Mouse (Mus musculus) 3T3-L1 (cell line): ENCODE measurements at regions not wholly inside any gene's neighbourhood (a gene's known extent, or its start where the extent isn't known, plus 50 kb on each side); places are given as distances from the start of the nearest gene placed in this dataset.
A peak's percentile ranks its signal among the peaks of the same experiment; 100 is the strongest.

Experiments
- DNase-seq: peaks from one replicate; pipeline ENCODE4 v3.0.0-alpha.2; 2015; ENCODE audit warnings: low read depth, low spot score

DNA sequence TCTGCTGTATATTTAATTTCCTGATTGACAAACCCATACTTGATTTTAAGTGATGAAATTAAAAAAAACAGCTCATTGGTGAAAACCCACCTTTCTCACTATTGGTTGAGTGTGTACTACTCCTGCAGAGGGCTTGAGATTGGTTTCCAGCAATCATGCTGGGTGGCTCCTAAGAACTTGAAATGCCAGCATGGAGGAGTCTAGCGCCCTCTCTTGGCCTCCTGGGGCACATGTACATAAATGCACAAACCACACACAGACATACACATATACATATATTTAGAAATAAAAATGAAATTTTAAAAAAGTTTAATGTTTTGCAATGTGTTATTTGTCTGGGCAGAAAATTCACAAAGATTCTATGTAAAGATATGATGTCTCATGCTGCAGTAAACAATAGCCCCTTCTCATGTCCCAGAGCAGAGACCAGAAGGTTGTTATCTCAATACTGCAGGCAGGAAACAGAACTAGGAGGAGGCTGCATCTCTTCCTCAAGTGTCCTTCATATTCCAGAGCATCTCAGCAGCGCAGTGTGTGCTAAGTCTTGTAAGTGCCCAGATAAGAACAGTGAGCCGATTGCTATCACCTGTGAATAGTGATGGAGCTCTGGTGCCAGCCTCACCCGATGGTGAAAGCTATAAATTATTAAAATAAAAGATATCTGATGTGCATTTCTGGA lies 108.4 kb upstream of the Fbxo11 start:
- no peak for DNase-seq

DNA sequence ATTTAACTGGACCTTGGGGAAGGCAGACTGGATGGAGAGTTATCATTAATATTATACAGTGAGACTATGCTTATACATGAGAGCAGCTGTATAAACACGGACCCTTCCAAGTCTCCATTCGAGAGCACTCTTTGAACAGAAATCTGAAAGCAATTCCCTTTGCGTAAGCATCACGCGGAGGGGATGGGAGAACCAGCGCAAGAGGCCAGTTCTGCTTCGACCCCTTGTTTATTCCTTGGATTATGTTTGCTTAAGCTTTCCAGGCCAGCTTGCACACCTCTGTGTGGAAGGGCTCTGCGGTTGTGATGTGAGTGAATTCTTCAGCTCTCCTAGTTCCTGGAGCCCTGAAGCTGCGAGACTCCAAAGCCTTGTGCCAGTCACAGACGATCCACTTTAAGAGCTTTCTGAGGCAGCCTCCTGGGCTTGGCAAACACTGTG lies 109.2 kb upstream of the Fbxo11 start:
- no peak for DNase-seq

DNA sequence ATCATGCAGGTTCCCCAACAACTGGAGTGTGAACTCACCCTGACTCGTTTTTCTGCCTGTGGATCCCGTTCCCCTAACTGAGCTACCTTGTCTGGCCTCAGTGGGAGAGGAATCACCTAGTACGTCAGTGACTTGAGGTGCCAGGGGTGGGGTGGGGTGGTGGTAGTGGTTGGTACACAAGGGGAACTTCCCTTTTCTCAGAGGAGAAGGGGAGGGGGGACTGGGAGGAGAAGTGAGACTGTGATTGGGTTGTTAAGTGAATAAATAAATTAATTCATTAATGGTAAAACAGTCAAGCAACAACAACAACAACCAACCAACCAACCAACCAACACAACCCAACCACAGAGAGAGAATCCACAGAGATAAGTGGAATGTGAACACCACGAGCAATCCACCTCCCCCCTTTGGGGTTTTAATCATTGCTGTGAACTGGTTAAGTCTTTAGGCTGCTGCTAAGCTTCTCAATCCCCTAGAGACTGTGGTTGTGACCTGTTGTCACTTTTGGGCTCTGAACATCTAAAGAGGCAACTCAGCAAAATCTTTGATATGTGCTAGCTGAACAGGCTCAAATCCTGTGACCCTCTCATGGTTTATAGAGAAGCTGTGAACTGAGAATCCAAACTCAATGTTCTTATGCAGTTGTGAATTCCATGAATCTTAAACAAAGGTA lies 111.0 kb upstream of the Fbxo11 start:
- DNase-seq, result no peak

DNA sequence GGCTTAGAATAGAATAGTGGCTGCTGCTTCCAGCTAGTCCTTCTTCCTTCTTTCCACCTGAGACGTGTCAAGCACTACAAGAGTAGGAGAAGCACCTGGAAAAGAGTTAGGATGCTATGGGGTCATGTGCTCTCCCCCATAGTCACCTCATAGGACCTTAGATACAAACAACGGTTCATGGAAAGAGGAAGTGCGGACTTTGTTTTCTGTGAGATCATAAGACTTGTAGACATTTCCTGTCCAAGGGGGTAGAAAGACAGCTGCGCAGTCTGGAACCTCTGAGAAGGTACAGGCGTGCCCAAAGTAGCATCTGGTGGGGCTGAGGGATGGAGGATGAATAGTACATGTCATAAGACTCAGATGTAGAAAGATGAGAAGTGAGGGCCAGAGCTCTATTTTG lies 125.6 kb upstream of the Fbxo11 start:
- no peak for DNase-seq

DNA sequence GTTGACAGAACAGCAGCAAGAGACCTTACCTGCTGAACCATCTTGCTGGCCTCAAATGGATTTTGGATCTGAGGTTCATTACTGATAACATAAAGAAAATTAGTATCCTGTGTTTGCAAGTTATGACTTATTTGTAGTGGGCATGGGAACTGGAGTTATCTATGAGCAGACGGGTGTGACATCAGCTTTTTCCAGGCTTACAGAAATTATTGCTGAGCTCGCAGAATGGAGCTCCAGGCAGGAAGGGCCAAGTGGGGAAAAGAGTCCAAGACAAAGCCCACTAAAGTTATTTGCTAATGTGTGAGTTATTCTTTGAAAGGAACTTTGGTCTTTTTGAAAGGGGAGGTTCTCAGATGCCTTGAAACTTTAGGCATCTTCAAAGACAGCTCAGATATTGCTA lies 126.4 kb upstream of the Fbxo11 start:
- DNase-seq, result no peak

DNA sequence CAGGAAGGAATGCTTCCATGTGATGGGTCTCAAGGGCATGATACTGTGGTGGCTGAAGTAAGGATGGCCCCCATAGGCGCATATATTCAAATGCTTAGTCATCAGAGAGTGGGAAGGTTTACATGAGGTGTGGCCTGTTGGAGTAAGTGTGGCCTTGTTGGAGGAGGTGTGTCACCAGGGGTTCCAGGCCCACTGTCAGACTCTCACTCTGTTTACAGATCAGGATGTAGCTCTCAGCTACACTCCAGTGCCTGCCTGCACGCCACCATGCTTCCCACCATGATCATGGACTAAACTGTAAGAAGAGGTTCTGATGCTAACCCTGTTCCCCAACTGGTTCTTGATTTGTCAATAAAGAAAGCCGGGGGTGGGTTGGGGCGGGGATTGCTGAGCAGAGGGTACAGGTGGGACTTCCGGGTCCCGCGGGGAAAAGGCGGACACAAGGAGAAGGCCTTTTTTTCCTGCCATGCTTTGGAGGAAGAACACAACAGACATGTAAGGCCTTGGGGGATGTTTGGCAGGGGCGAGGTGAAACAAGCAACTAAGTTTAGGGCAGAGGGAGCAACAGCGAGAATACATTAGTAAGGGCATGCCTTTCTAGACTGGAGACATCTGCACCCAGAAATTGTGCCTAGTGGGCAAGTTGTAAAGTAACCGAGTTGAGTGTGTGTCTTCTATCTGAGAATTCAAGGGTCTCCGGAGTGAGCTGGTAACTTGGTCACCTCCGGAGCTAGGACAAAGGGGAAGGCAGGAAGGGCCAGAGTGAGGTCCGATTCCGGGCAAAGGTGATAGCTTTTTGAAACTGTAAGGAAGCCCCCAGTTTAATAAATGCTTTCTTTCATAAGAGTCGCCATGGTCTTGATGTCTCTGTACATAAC lies 127.1 kb upstream of the Fbxo11 start:
- DNase-seq, result peak; percentile 14

DNA sequence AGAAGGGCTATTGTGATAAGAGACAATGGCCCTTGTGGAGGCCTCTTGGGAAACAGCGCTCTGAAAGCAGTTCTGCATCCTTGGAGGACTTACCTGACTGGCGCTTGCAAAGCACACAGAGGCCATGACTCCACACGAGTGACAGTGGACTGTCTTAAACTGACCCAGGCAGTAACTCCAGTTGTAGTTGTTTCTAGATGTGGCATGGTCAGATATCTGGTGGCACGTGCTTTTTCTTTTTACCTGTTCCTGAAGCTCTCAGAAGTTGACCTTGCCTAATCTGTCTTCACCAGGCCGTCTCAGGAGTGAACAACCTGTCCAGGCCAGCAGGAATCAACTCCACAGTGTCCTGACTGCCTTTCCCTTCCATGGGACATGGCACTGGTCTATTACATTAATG lies 129.6 kb upstream of the Fbxo11 start:
- peak; percentile 9 for DNase-seq

DNA sequence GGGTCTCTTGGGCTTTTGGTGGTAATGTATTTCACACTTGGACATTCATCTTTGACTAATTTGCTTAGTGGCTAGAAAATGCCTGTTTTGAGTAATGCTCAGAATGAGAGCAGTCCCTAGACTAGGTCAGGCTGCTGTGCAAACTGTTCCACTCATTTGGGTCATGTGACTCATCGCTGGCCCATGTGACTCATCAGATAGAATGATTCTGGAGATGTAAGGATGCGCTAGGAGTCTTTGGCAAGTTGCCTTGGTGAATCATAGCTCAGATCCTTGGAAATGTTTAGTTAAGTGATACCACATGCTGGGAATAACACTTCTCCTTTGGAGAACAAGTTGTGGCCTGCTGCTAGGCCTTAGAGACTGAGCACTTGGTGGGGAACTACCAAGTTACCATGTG lies 130.2 kb upstream of the Fbxo11 start:
- DNase-seq, result peak; percentile 100

DNA sequence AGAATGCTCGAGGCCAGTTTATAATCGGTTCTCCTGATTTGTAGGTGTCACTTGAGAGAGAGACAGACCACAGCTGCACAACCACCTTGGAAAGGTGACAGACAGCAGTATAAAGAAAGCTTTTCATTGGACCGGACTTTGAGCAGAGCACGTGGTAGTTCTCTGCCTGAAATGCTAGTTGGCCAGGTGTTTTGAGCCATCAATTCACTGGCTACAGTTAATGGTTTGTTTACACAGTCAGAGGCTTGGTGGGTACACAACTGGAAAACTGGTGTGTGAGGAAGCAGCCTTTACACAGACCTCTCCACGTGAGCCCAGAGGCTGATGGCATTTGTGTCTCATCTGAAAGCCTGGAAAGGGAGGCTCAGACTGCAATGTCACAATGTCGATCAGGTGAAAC lies 130.8 kb upstream of the Fbxo11 start:
- peak; percentile 51 for DNase-seq

DNA sequence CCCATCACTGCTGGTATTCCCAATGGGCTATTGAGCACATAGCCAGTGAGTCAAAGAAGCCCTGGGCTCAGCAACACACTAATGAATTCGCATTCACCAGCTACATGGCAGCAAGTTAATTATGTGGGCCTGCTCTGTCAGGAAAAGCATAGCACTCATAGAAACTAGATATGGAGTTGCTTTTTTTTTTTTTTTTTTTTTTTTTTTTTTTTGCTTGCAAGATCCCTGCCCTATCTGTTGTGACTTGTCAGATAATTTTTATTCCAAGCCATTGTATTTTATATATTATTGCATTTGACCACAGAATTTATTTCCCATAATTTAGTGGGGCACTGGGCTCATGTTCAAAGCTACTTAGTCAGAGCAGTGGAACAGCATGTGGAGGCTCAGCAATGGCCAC lies 131.2 kb upstream of the Fbxo11 start:
- DNase-seq, result peak; percentile 49

DNA sequence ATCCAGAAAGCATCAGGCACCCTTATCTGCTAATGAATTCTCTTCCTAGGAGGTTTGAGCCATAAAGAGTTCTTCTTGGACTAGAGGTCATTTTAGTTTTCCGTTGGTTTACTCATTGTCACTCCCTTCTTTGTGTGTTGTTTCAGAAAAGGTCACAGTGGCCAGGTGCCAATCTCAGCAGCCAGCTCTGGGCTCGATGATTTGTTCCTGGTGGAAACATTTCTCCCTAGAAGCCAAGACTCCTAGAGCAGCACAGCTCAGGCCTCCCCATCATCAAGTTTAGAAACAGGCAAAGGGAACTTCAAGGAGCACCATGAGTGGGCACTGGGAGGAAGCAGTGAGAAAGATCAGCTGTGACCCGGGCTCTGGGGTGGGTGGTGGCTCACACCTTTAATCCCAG lies 132.3 kb upstream of the Fbxo11 start:
- peak; percentile 26 for DNase-seq

DNA sequence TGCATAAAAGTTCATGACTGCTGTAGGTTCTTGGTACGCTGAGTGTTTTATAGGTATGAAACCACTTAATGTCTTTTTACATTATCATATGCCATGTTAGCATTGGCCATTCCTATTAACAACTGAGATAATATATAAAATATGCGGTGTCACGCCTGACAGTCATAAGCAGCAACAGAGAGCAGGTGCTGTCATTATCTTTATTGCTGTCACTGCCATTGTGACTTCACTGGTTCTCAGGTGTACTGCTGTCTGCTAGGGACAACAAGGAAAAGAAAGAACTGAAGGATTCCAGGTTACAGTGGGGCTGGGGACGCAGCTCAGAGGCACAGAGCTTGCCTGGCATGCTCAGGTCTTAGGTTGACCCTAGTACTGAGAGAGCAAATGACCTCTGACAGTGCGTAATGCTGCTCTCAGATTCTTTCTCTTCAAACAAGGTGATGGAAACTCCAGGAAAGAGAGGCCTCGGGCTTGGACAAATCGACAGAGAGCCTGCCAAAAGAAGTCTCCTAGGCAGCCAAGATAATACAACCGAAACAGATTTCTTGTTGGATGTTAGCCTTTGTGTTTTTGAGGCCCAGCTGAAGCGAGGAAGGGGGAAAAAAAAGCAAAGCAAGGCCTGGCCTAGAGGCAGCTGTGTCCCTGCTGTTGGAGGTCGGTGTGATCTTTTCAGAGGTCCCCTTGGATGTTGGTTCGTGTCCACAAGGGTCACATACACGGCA lies 136.3 kb upstream of the Fbxo11 start:
- no peak for DNase-seq

DNA sequence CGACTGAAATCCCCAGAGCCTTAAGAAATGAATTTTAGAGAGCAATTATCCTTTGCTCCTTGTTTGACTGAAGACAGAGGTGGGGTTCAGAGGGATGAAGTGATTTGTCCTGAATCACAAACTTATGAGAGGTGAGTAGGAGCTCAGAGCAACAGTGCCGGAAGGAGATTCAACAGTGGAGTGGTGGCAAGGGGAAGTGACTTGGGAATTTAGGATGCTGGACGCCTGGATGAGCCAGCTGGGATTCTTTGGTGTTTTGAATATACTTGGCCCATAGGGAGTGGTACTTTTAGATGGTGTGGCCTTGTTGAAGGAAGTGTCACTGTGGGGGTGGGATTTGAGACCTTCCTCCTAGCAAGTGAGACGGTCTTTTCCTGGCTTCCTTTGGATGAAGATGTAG lies 137.1 kb upstream of the Fbxo11 start:
- DNase-seq, result no peak

DNA sequence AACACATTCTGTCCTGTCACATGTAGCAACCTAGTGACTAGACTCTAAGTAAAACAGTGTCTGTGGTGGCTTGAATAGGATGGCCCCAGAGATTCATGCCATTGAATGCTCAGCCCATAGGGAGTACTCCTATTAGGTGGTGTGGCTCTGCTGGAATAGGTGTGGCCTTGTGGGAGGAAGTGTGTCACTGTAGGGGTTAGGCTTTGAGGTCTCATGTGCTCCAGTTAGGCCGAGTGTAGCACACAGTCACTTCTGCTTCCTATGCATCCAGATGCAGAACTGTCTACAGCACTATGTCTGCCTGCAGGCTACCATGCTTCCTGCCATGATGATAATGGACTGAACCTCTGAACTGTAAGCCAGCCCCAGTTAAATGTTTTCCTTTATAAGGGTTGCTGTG lies 144.5 kb upstream of the Fbxo11 start:
- DNase-seq, result no peak

DNA sequence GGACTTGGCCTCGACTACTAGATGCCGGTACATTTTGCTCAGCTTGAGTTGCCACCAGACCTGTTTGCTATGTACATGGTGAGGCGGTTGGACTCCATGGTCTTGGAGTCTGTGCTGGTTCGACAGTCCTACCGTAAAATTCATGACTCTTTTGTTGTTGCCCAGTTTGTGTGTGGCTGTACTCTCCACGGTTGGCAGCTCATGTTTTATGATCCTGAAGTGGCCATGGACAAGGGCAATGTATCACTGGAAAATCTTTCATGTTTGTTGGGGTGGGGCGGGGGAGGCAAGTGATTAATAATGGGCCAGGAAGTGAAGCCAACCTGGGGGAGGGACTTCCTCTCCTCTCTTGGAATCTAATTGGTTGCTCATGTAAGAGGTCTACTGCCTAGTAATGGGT lies 147.0 kb upstream of the Fbxo11 start:
- no peak for DNase-seq

DNA sequence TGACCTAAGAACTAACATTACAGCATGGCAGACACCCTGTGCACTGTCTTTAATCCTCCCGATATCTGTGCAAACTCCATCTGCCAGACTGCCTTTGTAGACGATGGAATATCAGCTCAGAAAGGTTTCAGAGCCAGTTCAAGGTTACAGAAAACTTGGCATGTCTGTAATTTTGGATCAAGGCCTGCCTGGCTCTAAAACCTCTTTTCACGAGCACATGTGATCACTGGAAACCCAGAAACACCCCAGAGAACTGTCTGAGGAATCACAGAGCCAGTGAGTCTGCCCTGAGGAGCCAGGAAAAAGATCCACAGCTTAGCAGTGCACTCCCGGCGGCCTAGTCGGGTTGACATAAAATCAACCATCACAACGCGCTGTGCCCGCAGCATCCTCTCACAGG lies 149.7 kb upstream of the Fbxo11 start:
- DNase-seq, result no peak

DNA sequence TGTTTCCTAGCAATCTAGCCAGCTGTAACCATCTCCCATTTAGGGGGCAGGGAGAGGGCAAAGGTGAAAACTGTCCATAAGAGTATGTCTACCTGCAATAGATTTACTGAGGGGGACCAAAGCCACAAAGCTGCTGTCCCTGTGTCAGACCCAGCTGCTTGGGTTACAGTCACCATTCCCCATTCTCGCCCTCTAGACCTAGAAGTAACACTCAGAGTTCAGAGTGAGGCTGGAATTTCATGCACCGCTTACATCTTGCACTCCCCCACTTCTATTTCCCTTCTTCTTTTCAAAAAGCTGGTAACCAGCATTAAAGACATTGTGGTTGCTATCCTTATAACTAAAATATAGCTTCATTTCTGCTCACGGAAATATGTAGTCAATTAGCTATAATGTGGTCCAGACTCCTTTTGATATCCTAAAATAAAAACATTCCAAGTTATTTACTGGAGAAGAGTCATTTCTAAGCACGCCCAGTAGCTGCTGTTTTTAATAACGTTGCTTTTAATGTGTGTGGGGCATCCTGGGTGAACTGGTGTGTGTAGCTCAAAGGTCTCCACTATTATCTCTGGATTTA lies 157.4 kb upstream of the Fbxo11 start:
- DNase-seq, result no peak

DNA sequence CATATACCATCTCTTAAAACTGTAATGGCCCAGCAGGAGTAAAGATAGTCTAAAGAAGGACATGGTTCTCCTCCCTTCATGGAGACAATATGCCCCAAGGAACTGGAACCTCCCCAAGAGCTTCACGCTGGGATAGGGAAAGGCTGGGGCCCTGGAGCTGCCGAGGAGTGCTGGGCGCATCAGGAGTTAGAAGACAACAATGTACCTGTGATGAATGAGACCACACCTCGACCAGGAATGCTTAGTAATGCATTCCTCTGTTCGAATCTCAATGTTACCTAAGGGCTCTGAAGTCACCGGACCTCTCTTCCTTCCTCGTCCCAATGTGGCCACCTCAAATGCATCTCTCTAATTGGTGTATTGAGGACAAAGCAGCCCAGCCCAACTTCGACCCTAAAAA lies 175.4 kb upstream of the Fbxo11 start:
- DNase-seq, result no peak

DNA sequence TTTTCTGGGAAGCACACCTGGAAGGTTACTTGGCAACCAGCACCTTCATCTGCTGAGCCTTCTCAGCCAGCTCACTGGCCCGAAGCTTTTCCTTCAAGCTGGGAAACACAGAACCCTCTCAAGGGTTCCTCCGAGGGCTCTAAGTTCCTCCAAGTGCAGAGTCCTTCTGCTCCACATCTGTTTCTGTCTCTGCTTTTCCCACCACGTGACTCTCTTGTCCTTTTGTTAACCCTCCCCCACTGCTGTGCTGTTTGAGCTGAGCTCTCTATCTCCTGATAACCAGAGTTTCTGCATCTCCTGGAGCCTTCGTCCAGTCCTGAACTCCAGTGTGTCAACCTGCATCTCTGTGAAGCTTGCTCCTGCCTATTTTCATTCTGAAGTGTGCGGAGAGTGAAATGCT lies 183.5 kb upstream of the Fbxo11 start:
- DNase-seq, result no peak

DNA sequence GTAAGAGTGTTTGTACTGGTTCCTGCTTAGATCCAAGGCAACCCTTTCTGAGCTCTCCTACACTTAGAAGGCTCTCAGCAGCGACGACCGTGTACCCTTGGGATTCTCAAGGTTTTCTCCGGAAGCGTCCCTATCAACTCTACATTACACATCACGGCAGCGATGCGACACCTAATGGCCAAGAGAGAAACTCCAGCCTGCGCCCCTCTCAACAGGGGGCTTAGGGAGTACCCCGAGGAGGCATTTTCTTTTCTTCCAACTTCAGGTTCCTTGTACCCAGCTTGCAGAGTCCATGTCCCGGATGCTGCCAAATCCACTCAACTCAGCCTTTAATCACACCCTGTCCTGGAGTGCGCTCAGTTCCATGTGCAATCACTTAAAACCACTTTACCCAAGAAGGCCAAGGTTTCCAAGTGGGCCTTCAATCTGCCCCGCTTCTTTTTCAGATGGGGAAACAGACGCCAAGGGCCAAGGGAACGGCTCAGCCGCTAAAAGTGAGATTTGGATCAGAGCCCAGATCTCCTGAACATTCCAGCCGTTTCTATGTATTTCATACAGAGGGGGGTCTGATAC lies 186.9 kb upstream of the Fbxo11 start:
- DNase-seq, result peak; percentile 53
